Mouse (Mus musculus) bone marrow macrophage, adult 2 months (primary cell): ENCODE data around the gene Sectm1b.
"Not testable (repeated sequence)": the region's sequence is repeated elsewhere in the genome, so short reads cannot be mapped to it uniquely, and the experiment has no call there.

ENCODE experiments used
- CTCF ChIP-seq: IDR thresholded peaks from 2 replicates; pipeline ENCODE4 v1.5.1; 2012; ENCODE audit warnings: low read depth, mild to moderate bottlenecking, low read length, moderate library complexity
- POLR2A ChIP-seq: IDR thresholded peaks from 2 replicates; pipeline ENCODE4 v1.6.1; 2012; ENCODE audit warnings: mild to moderate bottlenecking, low read depth, low read length, borderline replicate concordance

GRCm38 (mm10) chr11:121069662-121070061, 6.3 kb upstream of the Sectm1b start:
- TF ChIP-seq CTCF, POLR2A: not testable (repeated sequence)
